Mouse (Mus musculus) granulocyte monocyte progenitor cell, adult 5-6 weeks (primary cell): Measurements from ENCODE around the gene St6galnac3. TPM values are rescaled to one million over a fixed set of nuclear protein-coding genes. Genes with fewer than 3 reads are reported as not detected.

ENCODE experiments used
- total RNA-seq, 2 experiments: library from RNA; stranded (forward) in 1 of 2; stranded (reverse) in 1 of 2; fragments of 200-712, 200-1000 nt in 1 of 2; fragments of >200 nt in 1 of 2; fragmentation: Nextera tagmentation in 1 of 2; gene quantifications; 2 replicates each; pipeline ENCODE4 v1.2.3; 2014 to 2017

Gene St6galnac3
- total RNA-seq, 2 experiments from 2014 or later: 0.31 to 4.2 TPM

Other genes starting within 250 kb of the St6galnac3 start
- not detected in 2 replicates for gene Asb17, start 119.0 kb upstream of the St6galnac3 start, total RNA-seq (2014; fragmentation: Nextera tagmentation)
- gene Asb17, start 119.0 kb upstream of the St6galnac3 start, total RNA-seq (2017): not detected in 2 replicates
- not detected in 2 replicates for gene Msh4, start 181.0 kb upstream of the St6galnac3 start, total RNA-seq (2014; fragmentation: Nextera tagmentation)
- not detected in 2 replicates for gene Msh4, start 181.0 kb upstream of the St6galnac3 start, total RNA-seq (2017)
- gene Rabggtb, start 187.8 kb upstream of the St6galnac3 start, total RNA-seq (2014; fragmentation: Nextera tagmentation): 97.2 and 123 TPM in 2 replicates
- gene Rabggtb, start 187.8 kb upstream of the St6galnac3 start, total RNA-seq (2017): 118 and 137 TPM in 2 replicates
- gene Acadm, start 219.5 kb upstream of the St6galnac3 start, total RNA-seq (2014; fragmentation: Nextera tagmentation): 73.9 and 78.5 TPM in 2 replicates
- 185 and 291 TPM in 2 replicates for gene Acadm, start 219.5 kb upstream of the St6galnac3 start, total RNA-seq (2017)
- not detected in 2 replicates for gene Slc44a5, start 248.3 kb upstream of the St6galnac3 start, total RNA-seq (2014; fragmentation: Nextera tagmentation)
- not detected in 2 replicates for gene Slc44a5, start 248.3 kb upstream of the St6galnac3 start, total RNA-seq (2017)